Mouse (Mus musculus) liver, embryonic 12.5 days (tissue): ENCODE results near the gene Fam71e2. TPM values are rescaled to one million over a fixed set of nuclear protein-coding genes. Genes with fewer than 3 reads are reported as not detected.

Source experiments
- ATAC-seq: fragments of 200-750 bp; cut with Nextera tagmentation; 2 replicates; pipeline ENCODE4 v1.8.0; 2017; ENCODE audit warnings: moderate number of reproducible peaks, mild to moderate bottlenecking, moderate library complexity
- H3K27ac ChIP-seq: fragments of 300-500 bp; sonication (generic); 2 replicates; pipeline ENCODE4 v1.5.1; 2016; ENCODE audit warnings: mild to moderate bottlenecking
- H3K27me3 ChIP-seq: fragments of 300-500 bp; sonication (generic); replicated peaks from 2 replicates; pipeline ENCODE4 v1.6.1; 2016; ENCODE audit warnings: mild to moderate bottlenecking, moderate library complexity
- H3K36me3 ChIP-seq: fragments of 300-500 bp; sonication (generic); 2 replicates; pipeline ENCODE4 v1.6.1; 2016; ENCODE audit warnings: mild to moderate bottlenecking, moderate library complexity
- H3K4me1 ChIP-seq: fragments of 300-500 bp; sonication (generic); 2 replicates; pipeline ENCODE4 v1.6.1; 2016
- H3K4me2 ChIP-seq: fragments of 300-500 bp; sonication (generic); 2 replicates; pipeline ENCODE4 v1.6.1; 2016; ENCODE audit warnings: mild to moderate bottlenecking, moderate library complexity
- H3K4me3 ChIP-seq: fragments of 300-500 bp; sonication (generic); 2 replicates; pipeline ENCODE4 v1.5.1; 2016; ENCODE audit warnings: mild to moderate bottlenecking, moderate library complexity
- H3K9ac ChIP-seq: fragments of 300-500 bp; sonication (generic); 2 replicates; pipeline ENCODE4 v1.6.1; 2016; ENCODE audit warnings: mild to moderate bottlenecking, moderate library complexity
- H3K9me3 ChIP-seq: fragments of 300-500 bp; sonication (generic); replicated peaks from 2 replicates; pipeline ENCODE4 v1.6.1; 2016; ENCODE audit warnings: mild to moderate bottlenecking, moderate library complexity
- WGBS: fragments of 180-500 bp; shearing (Covaris S2); methylation state at CpG from one replicate; pipeline ENCODE4 v1.1.7; 2016; ENCODE audit not compliant: insufficient replicate concordance; 5-methylcytosine and 5-hydroxymethylcytosine counted together
- polyA plus RNA-seq: library from polyadenylated mRNA; unstranded; fragments of >200 nt; fragmentation: Nextera tagmentation; extraction: Ambion mirVana; gene quantifications from 2 replicates; pipeline ENCODE4 v1.2.1, GENCODE M21; 2016

The Fam71e2 gene
- polyA plus RNA-seq, 1 experiment from 2014 or later = not detected

DNA sequence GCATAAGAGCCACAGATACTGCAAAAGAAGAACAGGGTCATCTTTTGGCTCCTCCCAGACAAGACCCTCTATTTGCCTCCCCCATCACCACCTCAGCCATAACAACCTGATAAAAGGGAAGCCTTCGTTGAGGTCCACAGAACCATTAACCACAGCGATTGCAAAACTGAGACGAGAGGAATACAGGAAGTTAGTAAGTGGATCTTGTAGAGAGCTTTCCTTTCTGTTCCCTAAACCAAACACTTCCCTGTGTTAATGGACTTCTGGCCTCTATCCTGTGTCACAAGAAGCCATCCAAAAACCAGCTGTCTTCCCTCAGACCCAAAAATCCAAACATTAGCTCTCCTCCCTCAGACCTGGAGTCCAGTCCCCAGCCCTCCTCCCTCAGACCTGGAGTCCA, 46.7 kb downstream of the Fam71e2 start:
- 24% methylated on average over 3 of the region's 3 CpGs for WGBS
- Histone ChIP-seq H3K4me2 (no peak overlapping the region; the same call in 1 of the 2 replicates), H3K9me3 (no peaks in the 10 kb centered on the region), H3K4me1 (peaks cover 14% of the 10 kb centered on the region; the same call in 1 of the 2 replicates), H3K9ac (no peak overlapping the region), H3K27ac (no peak overlapping the region), H3K4me3 (no peak overlapping the region), H3K36me3 (no peaks in the 10 kb centered on the region), H3K27me3 (0 out of 2 replicates have a peak, but pooled peaks cover 14% of the 10 kb centered on the region)
- no peak; the same call in 1 of the 2 replicates for ATAC-seq

DNA sequence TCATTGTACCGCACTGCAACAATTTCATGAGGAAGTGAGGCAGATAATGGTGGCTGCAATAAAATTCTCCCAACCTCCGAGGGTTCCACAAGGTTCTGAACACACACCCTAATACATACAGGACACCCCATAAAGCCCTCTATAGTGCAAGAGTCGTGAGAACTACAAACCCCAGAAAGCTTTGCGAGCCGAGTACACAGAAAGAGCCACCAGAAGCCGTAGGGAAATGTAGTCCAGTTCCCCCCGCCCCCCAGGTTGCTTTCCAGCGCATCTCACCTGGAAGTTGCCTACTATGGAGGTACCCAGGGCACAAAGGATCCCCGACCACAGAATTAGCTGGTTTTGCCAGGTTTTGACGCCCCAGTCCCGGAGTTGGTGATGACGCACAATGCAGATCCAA, 47.6 kb downstream of the Fam71e2 start:
- WGBS = 30% methylated on average over 12 of the region's 12 CpGs
- no peak for ATAC-seq
- no peak overlapping the region for H3K27ac ChIP-seq
- H3K27me3 ChIP-seq = 0 out of 2 replicates have a peak, but pooled peaks cover 12% of the 10 kb centered on the region
- H3K36me3 ChIP-seq = no peaks in the 10 kb centered on the region
- peak overlapping the region; percentile 37 for H3K4me3 ChIP-seq
- no peak overlapping the region for H3K9ac ChIP-seq
- peaks cover 14% of the 10 kb centered on the region; the same call in 1 of the 2 replicates for H3K4me1 ChIP-seq
- no peaks in the 10 kb centered on the region for H3K9me3 ChIP-seq
- H3K4me2 ChIP-seq = peak overlapping the region; percentile 57

DNA sequence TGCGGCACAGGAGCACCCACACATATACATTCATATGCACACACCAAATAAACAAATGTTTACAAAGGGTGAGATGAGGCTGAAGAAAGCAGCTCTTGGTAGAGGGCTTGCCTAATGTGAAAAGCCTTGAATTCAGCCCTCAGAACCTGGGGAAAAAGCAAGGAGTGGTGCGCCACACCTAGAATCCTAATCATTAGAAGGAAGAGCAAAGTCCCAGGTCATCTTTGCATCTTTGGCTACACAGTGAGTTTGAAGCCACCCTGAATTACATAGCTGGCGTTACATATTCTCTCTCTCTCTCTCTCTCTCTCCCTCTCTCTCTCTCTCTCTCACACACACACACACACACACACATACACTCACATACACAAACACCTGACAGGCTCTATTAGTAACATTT, 51.8 kb downstream of the Fam71e2 start:
- H3K4me3 ChIP-seq = no peak overlapping the region
- H3K27me3 ChIP-seq = 0 out of 2 replicates have a peak, but pooled peaks cover 2% of the 10 kb centered on the region
- H3K4me1 ChIP-seq = peaks cover under 1% of the 10 kb centered on the region; the same call in 1 of the 2 replicates
- no peak overlapping the region for H3K4me2 ChIP-seq
- no peaks in the 10 kb centered on the region for H3K9me3 ChIP-seq
- 81% methylated on average over 3 of the region's 3 CpGs for WGBS
- ATAC-seq = no peak
- H3K36me3 ChIP-seq = no peaks in the 10 kb centered on the region
- H3K27ac ChIP-seq = no peak overlapping the region
- H3K9ac ChIP-seq = no peak overlapping the region

DNA sequence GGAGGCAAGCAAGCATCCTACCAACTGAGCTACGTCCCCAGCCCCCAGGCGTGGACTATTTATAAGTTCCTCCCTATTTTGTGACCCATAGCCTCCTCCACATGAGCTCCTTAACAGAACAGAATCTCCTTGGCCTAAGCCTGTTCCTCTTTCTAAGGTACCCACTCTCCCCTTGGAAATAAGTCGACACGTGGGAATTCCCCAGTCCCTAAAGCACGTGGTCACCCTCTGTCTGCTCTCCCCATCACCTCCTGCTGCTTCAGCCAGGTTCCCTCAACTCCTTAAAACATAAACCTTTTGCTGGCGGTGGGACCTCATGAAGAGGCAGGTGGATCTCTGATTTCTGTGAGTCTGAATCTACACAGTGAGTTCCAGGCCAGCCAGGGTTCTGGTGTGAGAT, 54.1 kb downstream of the Fam71e2 start:
- Histone ChIP-seq H3K4me1 (no peaks in the 10 kb centered on the region), H3K36me3 (no peaks in the 10 kb centered on the region), H3K4me2 (no peak overlapping the region), H3K9me3 (no peaks in the 10 kb centered on the region), H3K27me3 (no peaks in the 10 kb centered on the region), H3K27ac (no peak overlapping the region), H3K4me3 (no peak overlapping the region), H3K9ac (no peak overlapping the region)
- 45% methylated on average over 6 of the region's 6 CpGs for WGBS
- no peak for ATAC-seq

DNA sequence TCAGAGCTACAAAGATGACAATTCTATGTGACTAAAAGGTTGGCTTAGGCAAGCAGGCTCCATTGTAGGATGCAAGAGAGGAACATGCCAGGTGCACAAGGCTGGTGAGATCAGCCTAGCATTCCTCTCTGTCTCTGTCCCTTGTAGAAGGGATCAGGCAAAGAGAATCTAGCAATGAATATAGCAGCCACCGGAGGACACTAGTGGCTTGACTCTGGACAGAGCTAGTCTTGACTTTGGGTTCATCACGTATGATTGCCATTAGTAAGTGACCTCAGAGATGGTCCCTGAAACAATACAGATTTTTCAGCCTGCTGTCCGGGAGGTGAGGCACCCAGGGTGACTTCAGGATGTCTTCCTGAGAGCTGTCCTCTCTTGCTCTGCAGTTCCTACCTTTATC, 58.5 kb downstream of the Fam71e2 start:
- WGBS = 64% methylated on average over 3 of the region's 3 CpGs
- Histone ChIP-seq H3K9ac (no peak overlapping the region), H3K4me2 (no peak overlapping the region), H3K9me3 (no peaks in the 10 kb centered on the region), H3K27me3 (peaks cover 7% of the 10 kb centered on the region), H3K4me3 (no peak overlapping the region), H3K4me1 (no peaks in the 10 kb centered on the region), H3K27ac (no peak overlapping the region), H3K36me3 (0 out of 2 replicates have a peak, but pooled peaks cover 2% of the 10 kb centered on the region)
- ATAC-seq = no peak

DNA sequence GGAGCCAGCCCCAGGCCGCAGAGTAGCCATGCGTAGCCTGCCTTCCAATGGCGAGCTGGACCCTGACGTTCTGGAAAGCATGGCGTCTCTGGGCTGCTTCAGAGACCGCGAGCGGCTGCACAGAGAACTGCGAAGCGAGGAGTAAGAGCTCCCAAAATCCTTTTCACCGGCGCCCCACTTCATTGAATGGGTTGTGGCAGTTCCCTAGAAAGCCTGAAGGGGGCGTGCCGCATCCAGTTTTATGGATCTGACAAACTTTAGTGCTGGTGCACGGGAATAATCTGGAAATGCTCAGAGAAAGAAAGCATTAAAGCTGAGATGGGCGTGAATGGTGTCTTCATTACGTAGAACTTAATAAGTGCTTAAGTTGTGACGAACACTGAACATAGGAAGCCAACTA, 66.0 kb downstream of the Fam71e2 start:
- Histone ChIP-seq H3K4me3 (no peak overlapping the region), H3K27me3 (peaks cover 35% of the 10 kb centered on the region), H3K9me3 (no peaks in the 10 kb centered on the region), H3K4me1 (peaks cover 6% of the 10 kb centered on the region; the same call in 1 of the 2 replicates), H3K27ac (no peak overlapping the region), H3K4me2 (peak overlapping the region; percentile 50), H3K9ac (no peak overlapping the region), H3K36me3 (0 out of 2 replicates have a peak, but pooled peaks cover 7% of the 10 kb centered on the region)
- no peak for ATAC-seq
- WGBS = 29% methylated on average over 18 of the region's 18 CpGs

Other genes with a start within 250 kb of the Fam71e2 start
- gene Tnni3, start 247.1 kb downstream of the Fam71e2 start, polyA plus RNA-seq = 1.7 and 1.8 TPM in 2 replicates
- gene Dnaaf3, start 238.8 kb downstream of the Fam71e2 start, polyA plus RNA-seq = 0.24 and 0.26 TPM in 2 replicates
- 0.84 and 1.3 TPM in 2 replicates for gene Syt5, start 223.8 kb downstream of the Fam71e2 start, polyA plus RNA-seq
- not detected in 2 replicates for gene Ptprh, start 167.3 kb downstream of the Fam71e2 start, polyA plus RNA-seq
- 25.7 and 26.1 TPM in 2 replicates for gene Tmem86b, start 139.9 kb downstream of the Fam71e2 start, polyA plus RNA-seq
- 12.0 and 12.7 TPM in 2 replicates for gene Ppp6r1, start 112.3 kb downstream of the Fam71e2 start, polyA plus RNA-seq
- 90.8 and 95.6 TPM in 2 replicates for gene Hspbp1, start 86.2 kb downstream of the Fam71e2 start, polyA plus RNA-seq
- gene Brsk1, start 80.7 kb downstream of the Fam71e2 start, polyA plus RNA-seq = 0.19 and 0.29 TPM in 2 replicates
- 0.08 and 0.12 TPM in 2 replicates for gene Tmem150b, start 46.1 kb downstream of the Fam71e2 start, polyA plus RNA-seq
- gene Kmt5c, start 31.2 kb downstream of the Fam71e2 start, polyA plus RNA-seq = 79.0 and 79.5 TPM in 2 replicates
- gene Cox6b2, start 18.2 kb downstream of the Fam71e2 start, polyA plus RNA-seq = 152 and 159 TPM in 2 replicates
- gene Il11, start 11.6 kb upstream of the Fam71e2 start, polyA plus RNA-seq = 0.06 TPM in 1 of 2 replicates, not detected in the other
- 0.46 TPM in 1 of 2 replicates, not detected in the other for gene Tmem190, start 11.6 kb upstream of the Fam71e2 start, polyA plus RNA-seq
- 18.9 and 19.2 TPM in 2 replicates for gene Tmem238, start 18.4 kb upstream of the Fam71e2 start, polyA plus RNA-seq
- gene Rpl28, start 21.6 kb upstream of the Fam71e2 start, polyA plus RNA-seq = 397 and 413 TPM in 2 replicates
- 353 and 370 TPM in 2 replicates for gene Ube2s, start 41.3 kb upstream of the Fam71e2 start, polyA plus RNA-seq
- not detected in 2 replicates for gene Shisa7, start 73.4 kb upstream of the Fam71e2 start, polyA plus RNA-seq
- gene Isoc2b, start 99.0 kb upstream of the Fam71e2 start, polyA plus RNA-seq = 3.5 and 3.9 TPM in 2 replicates
- 0.62 and 0.95 TPM in 2 replicates for gene Isoc2a, start 105.9 kb upstream of the Fam71e2 start, polyA plus RNA-seq
- gene Gm36210, start 135.2 kb upstream of the Fam71e2 start, polyA plus RNA-seq = 0.10 TPM in 1 of 2 replicates, not detected in the other
- 2.4 and 2.7 TPM in 2 replicates for gene Zfp628, start 143.9 kb upstream of the Fam71e2 start, polyA plus RNA-seq
- gene Nat14, start 150.7 kb upstream of the Fam71e2 start, polyA plus RNA-seq = 0.54 and 0.67 TPM in 2 replicates
- gene Ssc5d, start 154.5 kb upstream of the Fam71e2 start, polyA plus RNA-seq = 0.13 and 0.19 TPM in 2 replicates
- not detected in 2 replicates for gene Sbk2, start 193.1 kb upstream of the Fam71e2 start, polyA plus RNA-seq
- not detected in 2 replicates for gene Sbk3, start 199.9 kb upstream of the Fam71e2 start, polyA plus RNA-seq
- gene Zfp579, start 224.9 kb upstream of the Fam71e2 start, polyA plus RNA-seq = 6.4 and 6.9 TPM in 2 replicates
- 11.5 and 11.7 TPM in 2 replicates for gene Zfp524, start 243.1 kb upstream of the Fam71e2 start, polyA plus RNA-seq
- gene Fiz1, start 243.4 kb upstream of the Fam71e2 start, polyA plus RNA-seq = 29.4 TPM in 2 replicates
- gene Gm44973, start 244.2 kb upstream of the Fam71e2 start, polyA plus RNA-seq = 0.62 and 1.0 TPM in 2 replicates
- 2.6 and 2.7 TPM in 2 replicates for gene Zfp865, start 249.1 kb upstream of the Fam71e2 start, polyA plus RNA-seq
- gene Ccdc106, start 249.3 kb upstream of the Fam71e2 start, polyA plus RNA-seq = 2.2 and 2.4 TPM in 2 replicates